In the genomic region with DNA sequence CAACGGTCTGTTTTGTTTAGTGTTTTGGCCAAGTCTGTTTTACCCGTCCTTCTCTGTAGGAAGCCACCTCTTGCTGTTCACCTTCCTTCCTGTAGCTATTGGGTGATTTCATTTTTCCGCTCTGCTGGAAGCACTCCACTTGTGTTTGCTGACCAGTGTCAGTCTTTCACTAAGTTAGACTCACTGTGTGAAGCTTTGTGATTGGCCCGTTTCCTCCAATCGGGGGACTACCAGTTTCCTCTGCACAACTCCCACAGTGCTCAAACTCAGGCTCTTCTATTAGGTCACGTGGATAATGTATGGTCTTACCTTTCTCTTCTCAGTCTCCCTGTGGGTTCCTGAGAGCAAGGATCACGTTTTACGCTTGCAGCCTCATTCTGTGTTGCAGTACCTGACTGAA, we compare ENCODE assay signal across 13 mouse cellular contexts. TPM values are rescaled to one million over a fixed set of nuclear protein-coding genes. Genes with fewer than 3 reads are reported as not detected.
A peak's percentile ranks its signal among the peaks of the same experiment; 100 is the strongest.
DNase-seq lines count a peak whose midpoint lies in the region; ATAC-seq and TF ChIP-seq lines count a peak whose summit lies in the region.
"Had no signal": no experiment of that assay in that cellular context is flagged by ENCODE, and none has a peak within 500 bp of the region (broad histone marks: within the 10 kb centered on the region; RNA-seq: fewer than 3 reads in every experiment).

No protein-coding gene starts in this region.

- 29% methylated on average over 8 of the region's 8 CpGs for WGBS in liver, embryonic 12.5 days (ENCODE audit: insufficient replicate concordance)
- 53% methylated on average over 8 of the region's 8 CpGs for WGBS in intestine, postnatal 0 days

- H3K9ac ChIP-seq in liver, embryonic 12.5 days = peak overlapping the region; percentile 32
- no peak overlapping the region for H3K9ac ChIP-seq in intestine, postnatal 0 days (ENCODE audit: low read depth, low read length)
- H3K9ac ChIP-seq: forebrain, embryonic 13.5 days; midbrain, embryonic 12.5 days had no signal

- peaks cover 44% of the 10 kb centered on the region for H3K4me1 ChIP-seq in G1E (ENCODE audit: insufficient read depth, low read depth, low read length)
- H3K4me1 ChIP-seq in liver, embryonic 12.5 days = peaks cover 37% of the 10 kb centered on the region
- no peaks in the 10 kb centered on the region; the same call in 1 of the 2 replicates for H3K4me1 ChIP-seq in intestine, postnatal 0 days (replicated peaks; ENCODE audit: control insufficient read depth, insufficient read depth, low read length)

- H3K27me3 ChIP-seq in G1E (ENCODE audit: insufficient read depth, low read length) = no peaks in the 10 kb centered on the region
- no peaks in the 10 kb centered on the region for H3K27me3 ChIP-seq in liver, embryonic 12.5 days (replicated peaks)
- no peaks in the 10 kb centered on the region for H3K27me3 ChIP-seq in intestine, postnatal 0 days (replicated peaks; ENCODE audit: control insufficient read depth, insufficient read depth, low read length)
- H3K27me3 ChIP-seq: forebrain, embryonic 13.5 days; midbrain, embryonic 12.5 days had no signal

- DNase-seq in CD4-positive, CD25-positive, alpha-beta regulatory T cell, adult 2 months (ENCODE audit: low read depth, low spot score) = peak; percentile 75
- peak; percentile 67 for DNase-seq in G1E (ENCODE audit: low spot score)
- DNase-seq in spleen, adult 18-20 months = peak; percentile 33 to 37
- DNase-seq in left cerebral cortex, adult 8-10 months (ENCODE audit: low spot score in 2 of 2) = no peak
- DNase-seq in kidney, adult 11 months = no peak
- no peak for DNase-seq in layer of hippocampus, adult 8-10 months (ENCODE audit: low spot score in 2 of 2)
- DNase-seq: embryo, embryonic 11 days had no signal

- H3K36me3 ChIP-seq in G1E (replicated peaks) = peaks cover 8% of the 10 kb centered on the region
- H3K36me3 ChIP-seq in liver, embryonic 12.5 days = peaks cover 8% of the 10 kb centered on the region
- H3K36me3 ChIP-seq in intestine, postnatal 0 days (ENCODE audit: control insufficient read depth, insufficient read depth) = 0 out of 2 replicates have a peak, but pooled peaks cover under 1% of the 10 kb centered on the region

- H3K4me3 ChIP-seq in G1E (ENCODE audit: low read depth, low read length) = peak overlapping the region; percentile 64
- peak overlapping the region; percentile 27 for H3K4me3 ChIP-seq in liver, embryonic 12.5 days
- H3K4me3 ChIP-seq in intestine, postnatal 0 days (ENCODE audit: low read depth, low read length) = no peak overlapping the region
- H3K4me3 ChIP-seq: forebrain, embryonic 13.5 days; midbrain, embryonic 12.5 days had no signal

- H3K4me2 ChIP-seq in liver, embryonic 12.5 days = peak overlapping the region; percentile 56
- no peak overlapping the region for H3K4me2 ChIP-seq in intestine, postnatal 0 days (replicated peaks; ENCODE audit: low read depth)
- H3K4me2 ChIP-seq: forebrain, embryonic 13.5 days; heart, embryonic 11.5 days; midbrain, embryonic 12.5 days had no signal

- peak overlapping the region; percentile 66 for H3K27ac ChIP-seq in liver, embryonic 12.5 days
- H3K27ac ChIP-seq in intestine, postnatal 0 days (ENCODE audit: low read depth, low read length) = no peak overlapping the region
- H3K27ac ChIP-seq: forebrain, embryonic 13.5 days; midbrain, embryonic 12.5 days had no signal

- peak; percentile 65 for ATAC-seq in G1E (ENCODE audit: extremely low read depth, insufficient number of reproducible peaks, low FRiP score, poor library complexity, severe bottlenecking)
- ATAC-seq in liver, embryonic 12.5 days = peak; percentile 28; the same call in 1 of the 2 replicates
- no peak for ATAC-seq in intestine, postnatal 0 days
- ATAC-seq: forebrain, embryonic 13.5 days; intestine, embryonic 16.5 days had no signal

- TF ChIP-seq CTCF in G1E (IDR thresholded peaks at IDR 0.05; ENCODE audit: low read depth, low read length) = no peak
- no peak for TF ChIP-seq CTCF in intestine, postnatal 0 days (IDR thresholded peaks at IDR 0.05; ENCODE audit: low read depth)

- H3K9me3 ChIP-seq in G1E (replicated peaks) = no peaks in the 10 kb centered on the region
- no peaks in the 10 kb centered on the region for H3K9me3 ChIP-seq in liver, embryonic 12.5 days (replicated peaks)
- H3K9me3 ChIP-seq in intestine, postnatal 0 days (ENCODE audit: control insufficient read depth) = no peaks in the 10 kb centered on the region
- H3K9me3 ChIP-seq: forebrain, embryonic 13.5 days; midbrain, embryonic 12.5 days had no signal

RNA-seq across cellular contexts. Expression of gene Rpl21, which starts 3.2 kb away (rescaled TPM):
- total RNA-seq in G1E (2014; fragmentation: Nextera tagmentation) = 2,344 and 2,765 TPM in 2 replicates
- 1,460 and 1,729 TPM in 2 replicates for total RNA-seq in G1E (2017)
- polyA plus RNA-seq in G1E (2012) = 302 and 388 TPM in 2 replicates
- polyA plus RNA-seq in liver, embryonic 12.5 days (2016; fragmentation: Nextera tagmentation; extraction: Ambion mirVana) = 520 and 529 TPM in 2 replicates
- total RNA-seq in left cerebral cortex, adult 8-10 months (2022) = 100 to 1,000 TPM; 131 to 217 (median 174) TPM
- 426 and 430 TPM in 2 replicates for polyA plus RNA-seq in intestine, postnatal 0 days (2015; fragmentation: Nextera tagmentation; extraction: Ambion mirVana)
- 100 to 1,000 TPM; 157 to 258 (median 206) TPM for total RNA-seq in layer of hippocampus, adult 8-10 months (2022)

RNA-seq across cellular contexts. Expression of gene Rasl11a, which starts 15.3 kb away (rescaled TPM):
- 19.7 and 24.1 TPM in 2 replicates for total RNA-seq in G1E (2014; fragmentation: Nextera tagmentation)
- 126 and 139 TPM in 2 replicates for total RNA-seq in G1E (2017)
- polyA plus RNA-seq in G1E (2012) = 86.7 and 87.5 TPM in 2 replicates
- 3.2 and 3.8 TPM in 2 replicates for polyA plus RNA-seq in liver, embryonic 12.5 days (2016; fragmentation: Nextera tagmentation; extraction: Ambion mirVana)
- 1 to 10 TPM; 3.2 to 5.9 (median 4.9) TPM for total RNA-seq in left cerebral cortex, adult 8-10 months (2022)
- polyA plus RNA-seq in intestine, postnatal 0 days (2015; fragmentation: Nextera tagmentation; extraction: Ambion mirVana) = 17.6 TPM in 2 replicates
- 10 to 100 TPM; 10.8 to 15.0 (median 11.9) TPM for total RNA-seq in layer of hippocampus, adult 8-10 months (2022)

RNA-seq across cellular contexts. Expression of gene Usp12, which starts 34.7 kb away (rescaled TPM):
- 24.1 and 28.8 TPM in 2 replicates for total RNA-seq in G1E (2014; fragmentation: Nextera tagmentation)
- total RNA-seq in G1E (2017) = 24.0 and 27.7 TPM in 2 replicates
- 6.7 and 9.1 TPM in 2 replicates for polyA plus RNA-seq in G1E (2012)
- 13.6 and 13.9 TPM in 2 replicates for polyA plus RNA-seq in liver, embryonic 12.5 days (2016; fragmentation: Nextera tagmentation; extraction: Ambion mirVana)
- total RNA-seq in left cerebral cortex, adult 8-10 months (2022) = 10 to 100 TPM; 50.1 to 58.9 (median 54.3) TPM
- 21.7 and 24.0 TPM in 2 replicates for polyA plus RNA-seq in intestine, postnatal 0 days (2015; fragmentation: Nextera tagmentation; extraction: Ambion mirVana)
- 10 to 100 TPM; 52.3 to 61.4 (median 57.4) TPM for total RNA-seq in layer of hippocampus, adult 8-10 months (2022)

Comparison
In these comparisons a context has a peak if more than half of its experiments do, and no peak if none do; other contexts are left out.
1. DNase-seq: peak in CD4-positive, CD25-positive, alpha-beta regulatory T cell, adult 2 months (single experiment), G1E (single experiment) and spleen, adult 18-20 months (2 of 2); none in left cerebral cortex, adult 8-10 months (0 of 2), kidney, adult 11 months (single experiment) and layer of hippocampus, adult 8-10 months (0 of 2).
2. RNA of gene Rpl21, which starts 3.2 kb away (total RNA-seq): 1,460 to 2,765 TPM in G1E; 157 to 258 TPM in layer of hippocampus, adult 8-10 months and 131 to 217 TPM in left cerebral cortex, adult 8-10 months; every median in the first group is over 4 times any median in the second.